Mouse (Mus musculus): ENCODE measurements around the gene Olfr23. TPM values are rescaled to one million over a fixed set of nuclear protein-coding genes. Genes with fewer than 3 reads are reported as not detected.
"Not testable (repeated sequence)": the region's sequence is repeated elsewhere in the genome, so short reads cannot be mapped to it uniquely, and the experiment has no call there.

The Olfr23 gene
- polyA plus RNA-seq (2012; rRNA removed) = not detected in 2 replicates

GRCm38 (mm10) chr11:73936377-73936776, at the start of gene Olfr23:
TSS of gene Olfr23 (plus strand) at chr11:73936677.
- TF ChIP-seq CTCF (IDR thresholded peaks at IDR 0.05; ENCODE audit: extremely low read depth, insufficient read depth, low read length) (no peak), POLR2A (IDR thresholded peaks at IDR 0.05; ENCODE audit: extremely low read depth, insufficient read depth, low read length) (no peak)
- Histone ChIP-seq H3K27ac (ENCODE audit: insufficient read depth, low read length) (no peak within 1 kb of the TSS), H3K4me1 (ENCODE audit: control insufficient read depth, insufficient read depth, low read length) (no peaks in the 10 kb centered on the region), H3K4me3 (ENCODE audit: insufficient read depth, low read length) (no peak within 1 kb of the TSS)

GRCm38 (mm10) chr11:73890671-73891070, 45.8 kb upstream of the Olfr23 start, which contains the start of gene Olfr394:
TSS of gene Olfr394 (minus strand) at chr11:73890771.
- TF ChIP-seq CTCF (IDR thresholded peaks at IDR 0.05; ENCODE audit: extremely low read depth, insufficient read depth, low read length) (no peak), POLR2A (IDR thresholded peaks at IDR 0.05; ENCODE audit: extremely low read depth, insufficient read depth, low read length) (no peak)

GRCm38 (mm10) chr11:73909199-73909598, 27.3 kb upstream of the Olfr23 start, which contains the start of gene Olfr395:
TSS of gene Olfr395 (minus strand) at chr11:73909299.
- not testable (repeated sequence) for H3K4me3 ChIP-seq (ENCODE audit: insufficient read depth, low read length); H3K27ac ChIP-seq (ENCODE audit: insufficient read depth, low read length); H3K4me1 ChIP-seq (ENCODE audit: control insufficient read depth, insufficient read depth, low read length)

More at GRCm38 (mm10) chr11:73890671-73891070, 45.8 kb upstream of the Olfr23 start, which contains the start of gene Olfr394:
- no peaks in the 10 kb centered on the region for H3K4me1 ChIP-seq (ENCODE audit: control insufficient read depth, insufficient read depth, low read length)
- no peak within 1 kb of the TSS for H3K4me3 ChIP-seq (ENCODE audit: insufficient read depth, low read length)
- H3K27ac ChIP-seq (ENCODE audit: insufficient read depth, low read length) = no peak within 1 kb of the TSS

- TF ChIP-seq POLR2A (IDR thresholded peaks at IDR 0.05; ENCODE audit: extremely low read depth, insufficient read depth, low read length) = no peak
- no peak for TF ChIP-seq CTCF (IDR thresholded peaks at IDR 0.05; ENCODE audit: extremely low read depth, insufficient read depth, low read length)
- Histone ChIP-seq H3K4me1 (ENCODE audit: control insufficient read depth, insufficient read depth, low read length) (no peaks in the 10 kb centered on the region), H3K27ac (ENCODE audit: insufficient read depth, low read length) (no peak within 1 kb of the TSS), H3K4me3 (ENCODE audit: insufficient read depth, low read length) (no peak within 1 kb of the TSS)
Observed at GRCm38 (mm10) chr11:73960517-73960916, 24.0 kb downstream of the Olfr23 start, which contains the start of gene Olfr397. TSS of gene Olfr397 (plus strand) at chr11:73960817.

GRCm38 (mm10) chr11:73990307-73990706, 53.8 kb downstream of the Olfr23 start, which contains the start of gene Olfr398:
TSS of gene Olfr398 (minus strand) at chr11:73990407.
- Histone ChIP-seq H3K27ac (ENCODE audit: insufficient read depth, low read length) (no peak within 1 kb of the TSS), H3K4me1 (ENCODE audit: control insufficient read depth, insufficient read depth, low read length) (no peaks in the 10 kb centered on the region), H3K4me3 (ENCODE audit: insufficient read depth, low read length) (no peak within 1 kb of the TSS)
- TF ChIP-seq CTCF (IDR thresholded peaks at IDR 0.05; ENCODE audit: extremely low read depth, insufficient read depth, low read length) = no peak
- TF ChIP-seq POLR2A (IDR thresholded peaks at IDR 0.05; ENCODE audit: extremely low read depth, insufficient read depth, low read length) = no peak

Other genes with a start within 250 kb of the Olfr23 start
- not detected in 2 replicates for gene Zfp735, start 247.9 kb upstream of the Olfr23 start, polyA plus RNA-seq (2012; rRNA removed)
- gene Olfr389, start 156.0 kb upstream of the Olfr23 start, polyA plus RNA-seq (2012; rRNA removed) = not detected in 2 replicates
- gene Olfr390, start 153.7 kb upstream of the Olfr23 start, polyA plus RNA-seq (2012; rRNA removed) = not detected in 2 replicates
- gene Olfr391-ps, start 133.6 kb upstream of the Olfr23 start, polyA plus RNA-seq (2012; rRNA removed) = not detected in 2 replicates
- gene Olfr392, start 119.6 kb upstream of the Olfr23 start, polyA plus RNA-seq (2012; rRNA removed) = not detected in 2 replicates
- not detected in 2 replicates for gene Olfr393, start 85.2 kb upstream of the Olfr23 start, polyA plus RNA-seq (2012; rRNA removed)
- not detected in 2 replicates for gene Olfr394, start 45.9 kb upstream of the Olfr23 start, polyA plus RNA-seq (2012; rRNA removed)
- gene Olfr395, start 27.4 kb upstream of the Olfr23 start, polyA plus RNA-seq (2012; rRNA removed) = not detected in 2 replicates
- not detected in 2 replicates for gene Olfr397, start 24.1 kb downstream of the Olfr23 start, polyA plus RNA-seq (2012; rRNA removed)
- gene Olfr398, start 53.7 kb downstream of the Olfr23 start, polyA plus RNA-seq (2012; rRNA removed) = not detected in 2 replicates
- not detected in 2 replicates for gene Olfr139, start 119.9 kb downstream of the Olfr23 start, polyA plus RNA-seq (2012; rRNA removed)
- not detected in 2 replicates for gene Olfr399, start 119.9 kb downstream of the Olfr23 start, polyA plus RNA-seq (2012; rRNA removed)
- not detected in 2 replicates for gene Zfp616, start 133.3 kb downstream of the Olfr23 start, polyA plus RNA-seq (2012; rRNA removed)
- not detected in 2 replicates for gene Olfr401, start 177.0 kb downstream of the Olfr23 start, polyA plus RNA-seq (2012; rRNA removed)
- not detected in 2 replicates for gene Olfr402, start 216.9 kb downstream of the Olfr23 start, polyA plus RNA-seq (2012; rRNA removed)
- not detected in 2 replicates for gene Olfr403, start 249.6 kb downstream of the Olfr23 start, polyA plus RNA-seq (2012; rRNA removed)